In the genomic region with DNA sequence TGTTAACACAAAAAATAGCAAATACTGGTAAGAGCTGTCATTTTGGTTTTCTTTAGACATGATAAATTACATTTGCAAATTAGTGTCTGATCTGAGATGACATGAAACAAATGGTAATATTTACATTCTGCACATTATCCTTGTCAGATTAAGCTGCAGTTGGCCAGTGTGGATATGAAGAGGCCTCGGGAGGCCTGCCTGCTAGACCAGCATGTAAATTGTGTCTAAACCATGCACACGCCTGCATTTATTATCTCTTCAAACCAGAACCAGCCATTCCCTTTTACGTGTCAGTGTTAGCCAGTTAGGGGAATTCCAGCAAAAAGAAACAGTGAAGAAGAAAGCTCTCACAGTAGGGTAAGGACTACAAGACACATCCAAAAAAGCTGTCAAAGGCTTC, we compare ENCODE assay signal across 18 mouse cellular contexts.
"Had no signal": no experiment of that assay in that cellular context is flagged by ENCODE, and none has a peak within 500 bp of the region (broad histone marks: within the 10 kb centered on the region; RNA-seq: fewer than 3 reads in every experiment).

No protein-coding gene starts in this region.

- H3K9ac ChIP-seq: kidney, embryonic 15.5 days; liver, embryonic 13.5 days; neural tube, embryonic 12.5 days; neural tube, embryonic 15.5 days had no signal

- H3K9me3 ChIP-seq: kidney, embryonic 15.5 days; liver, embryonic 13.5 days; megakaryocyte, embryonic 14.5 days; neural tube, embryonic 12.5 days; neural tube, embryonic 15.5 days had no signal

- H3K4me3 ChIP-seq: kidney, embryonic 15.5 days; left cerebral cortex, adult 2 months; liver, embryonic 13.5 days; megakaryocyte, embryonic 14.5 days; neural tube, embryonic 12.5 days; neural tube, embryonic 15.5 days had no signal

- H3K36me3 ChIP-seq: kidney, embryonic 15.5 days; liver, embryonic 13.5 days; neural tube, embryonic 12.5 days; neural tube, embryonic 15.5 days had no signal

- H3K27me3 ChIP-seq: kidney, embryonic 15.5 days; liver, embryonic 13.5 days; megakaryocyte, embryonic 14.5 days; neural tube, embryonic 12.5 days; neural tube, embryonic 15.5 days had no signal

- H3K27ac ChIP-seq: kidney, embryonic 15.5 days; left cerebral cortex, adult 2 months; liver, embryonic 13.5 days; neural tube, embryonic 12.5 days; neural tube, embryonic 15.5 days had no signal

- H3K4me1 ChIP-seq: kidney, embryonic 15.5 days; liver, embryonic 13.5 days; megakaryocyte, embryonic 14.5 days; neural tube, embryonic 12.5 days; neural tube, embryonic 15.5 days had no signal

- ATAC-seq: intestine, postnatal 0 days had no signal

- H3K4me2 ChIP-seq: kidney, embryonic 15.5 days; liver, embryonic 13.5 days; neural tube, embryonic 12.5 days; neural tube, embryonic 15.5 days had no signal

- DNase-seq: kidney, adult 2 months; kidney, postnatal 10 days; kidney, postnatal 36 days; layer of hippocampus, postnatal 36 days; liver, embryonic 13.5 days; lung, adult 2 months; lung, postnatal 10 days; lung, postnatal 36 days; retina, postnatal 1 day; right cerebral cortex, postnatal 25 days; spleen, adult 18-20 months; thymus, postnatal 25 days had no signal
